Mouse (Mus musculus) forebrain, embryonic 15.5 days (tissue): ENCODE results near the gene Gm10401. TPM values are rescaled to one million over a fixed set of nuclear protein-coding genes. Genes with fewer than 3 reads are reported as not detected.

Experiments
- ATAC-seq: fragments of 200-750 bp; cut with Nextera tagmentation; replicated peaks from 2 replicates; pipeline ENCODE4 v1.8.0; 2017; ENCODE audit warnings: mild to moderate bottlenecking, moderate TSS enrichment, moderate library complexity
- H3K27ac ChIP-seq: fragments of 300-500 bp; sonication (generic); replicated peaks from 2 replicates; pipeline ENCODE4 v1.5.1; 2015; ENCODE audit warnings: mild to moderate bottlenecking, inconsistent platforms
- H3K27me3 ChIP-seq: fragments of 300-500 bp; sonication (generic); 2 replicates; pipeline ENCODE4 v1.6.1; 2015; ENCODE audit warnings: inconsistent platforms
- H3K36me3 ChIP-seq: fragments of 300-500 bp; sonication (generic); 2 replicates; pipeline ENCODE4 v1.6.1; 2015; ENCODE audit warnings: mild to moderate bottlenecking, inconsistent platforms
- H3K4me1 ChIP-seq: fragments of 300-500 bp; sonication (generic); 2 replicates; pipeline ENCODE4 v1.6.1; 2015; ENCODE audit warnings: inconsistent platforms
- H3K4me2 ChIP-seq: fragments of 300-500 bp; sonication (generic); replicated peaks from 2 replicates; pipeline ENCODE4 v1.6.1; 2015; ENCODE audit warnings: mild to moderate bottlenecking, inconsistent platforms
- H3K4me3 ChIP-seq: fragments of 300-500 bp; sonication (generic); 2 replicates; pipeline ENCODE4 v1.5.1; 2015; ENCODE audit warnings: mild to moderate bottlenecking, inconsistent platforms
- H3K9ac ChIP-seq: fragments of 300-500 bp; sonication (generic); replicated peaks from 2 replicates; pipeline ENCODE4 v1.6.1; 2015; ENCODE audit warnings: mild to moderate bottlenecking, inconsistent platforms
- H3K9me3 ChIP-seq: fragments of 300-500 bp; sonication (generic); 2 replicates; pipeline ENCODE4 v1.6.1; 2016; ENCODE audit warnings: inconsistent platforms
- WGBS: fragments of 180-500 bp; shearing (Covaris S2); methylation state at CpG from one replicate; pipeline ENCODE4 v1.1.7; 2015; ENCODE audit warnings: mixed read lengths; 5-methylcytosine and 5-hydroxymethylcytosine counted together
- polyA plus RNA-seq: library from polyadenylated mRNA; unstranded; fragments of >200 nt; fragmentation: Nextera tagmentation; extraction: Ambion mirVana; gene quantifications from 2 replicates; pipeline ENCODE4 v1.2.1, GENCODE M21; 2015

Gm10401 gene
- polyA plus RNA-seq, 1 experiment from 2014 or later, result 34.6 TPM

GRCm38 (mm10) chr5:115062566-115062965 lies 35.5 kb downstream of the Gm10401 start:
- H3K9ac ChIP-seq, result no peak overlapping the region
- no peak overlapping the region for H3K4me2 ChIP-seq
- H3K4me1 ChIP-seq, result no peaks in the 10 kb centered on the region
- ATAC-seq, result no peak
- H3K9me3 ChIP-seq, result no peaks in the 10 kb centered on the region
- peaks cover 11% of the 10 kb centered on the region; the same call in 1 of the 2 replicates for H3K36me3 ChIP-seq
- 76% methylated on average over 1 of the region's 1 CpGs for WGBS
- H3K27me3 ChIP-seq, result no peaks in the 10 kb centered on the region
- no peak overlapping the region for H3K27ac ChIP-seq
- H3K4me3 ChIP-seq, result no peak overlapping the region

- no peaks in the 10 kb centered on the region for H3K4me1 ChIP-seq
- no peaks in the 10 kb centered on the region for H3K9me3 ChIP-seq
- H3K27ac ChIP-seq, result no peak overlapping the region
- no peak overlapping the region for H3K9ac ChIP-seq
- 90% methylated on average over 3 of the region's 3 CpGs for WGBS
- no peak overlapping the region for H3K4me2 ChIP-seq
- H3K36me3 ChIP-seq, result peaks cover 11% of the 10 kb centered on the region; the same call in 1 of the 2 replicates
- H3K4me3 ChIP-seq, result no peak overlapping the region
- H3K27me3 ChIP-seq, result no peaks in the 10 kb centered on the region
- no peak for ATAC-seq
Observed at GRCm38 (mm10) chr5:115060977-115061376, 37.1 kb downstream of the Gm10401 start.

- Histone ChIP-seq H3K27ac (no peak overlapping the region), H3K4me3 (no peak overlapping the region), H3K9me3 (no peaks in the 10 kb centered on the region), H3K4me1 (peaks cover 3% of the 10 kb centered on the region; the same call in 1 of the 2 replicates), H3K9ac (no peak overlapping the region), H3K4me2 (no peak overlapping the region), H3K36me3 (peaks cover 11% of the 10 kb centered on the region; the same call in 1 of the 2 replicates), H3K27me3 (no peaks in the 10 kb centered on the region)
- WGBS, result 91% methylated on average over 8 of the region's 8 CpGs
- ATAC-seq, result no peak
Observed at GRCm38 (mm10) chr5:115060067-115060695, 37.9 kb downstream of the Gm10401 start.

- H3K36me3 ChIP-seq, result 0 out of 2 replicates have a peak, but pooled peaks cover 9% of the 10 kb centered on the region
- 90% methylated on average over 7 of the region's 7 CpGs for WGBS
- no peak overlapping the region for H3K9ac ChIP-seq
- no peak overlapping the region for H3K4me2 ChIP-seq
- H3K4me1 ChIP-seq, result peaks cover 9% of the 10 kb centered on the region
- H3K4me3 ChIP-seq, result no peak overlapping the region
- no peaks in the 10 kb centered on the region for H3K27me3 ChIP-seq
- no peak overlapping the region for H3K27ac ChIP-seq
- no peaks in the 10 kb centered on the region for H3K9me3 ChIP-seq
- no peak for ATAC-seq
Observed at GRCm38 (mm10) chr5:115058584-115059297, 39.4 kb downstream of the Gm10401 start.

GRCm38 (mm10) chr5:115057153-115057552 lies 40.9 kb downstream of the Gm10401 start:
- Histone ChIP-seq H3K27ac (no peak overlapping the region), H3K27me3 (no peaks in the 10 kb centered on the region), H3K4me1 (peaks cover 20% of the 10 kb centered on the region), H3K4me3 (no peak overlapping the region), H3K36me3 (no peaks in the 10 kb centered on the region), H3K9ac (no peak overlapping the region), H3K4me2 (no peak overlapping the region), H3K9me3 (no peaks in the 10 kb centered on the region)
- ATAC-seq, result no peak
- WGBS, result 99% methylated on average over 4 of the region's 4 CpGs

GRCm38 (mm10) chr5:115055418-115055817 lies 42.7 kb downstream of the Gm10401 start:
- Histone ChIP-seq H3K9ac (no peak overlapping the region), H3K4me2 (no peak overlapping the region), H3K4me3 (no peak overlapping the region), H3K27ac (no peak overlapping the region), H3K4me1 (peaks cover 25% of the 10 kb centered on the region), H3K36me3 (no peaks in the 10 kb centered on the region), H3K9me3 (no peaks in the 10 kb centered on the region), H3K27me3 (no peaks in the 10 kb centered on the region)
- ATAC-seq, result no peak
- WGBS, result 84% methylated on average over 6 of the region's 6 CpGs

- H3K27ac ChIP-seq, result no peak overlapping the region
- WGBS, result 92% methylated on average over 22 of the region's 22 CpGs
- peaks cover 25% of the 10 kb centered on the region for H3K4me1 ChIP-seq
- ATAC-seq, result no peak
- H3K9me3 ChIP-seq, result no peaks in the 10 kb centered on the region
- no peak overlapping the region for H3K4me3 ChIP-seq
- H3K4me2 ChIP-seq, result no peak overlapping the region
- H3K27me3 ChIP-seq, result no peaks in the 10 kb centered on the region
- H3K9ac ChIP-seq, result no peak overlapping the region
- no peaks in the 10 kb centered on the region for H3K36me3 ChIP-seq
Observed at GRCm38 (mm10) chr5:115053791-115054396, 44.2 kb downstream of the Gm10401 start.

GRCm38 (mm10) chr5:115052546-115052945 lies 45.5 kb downstream of the Gm10401 start:
- Histone ChIP-seq H3K27ac (peak overlapping the region; percentile 20), H3K4me1 (peaks cover 25% of the 10 kb centered on the region), H3K9me3 (no peaks in the 10 kb centered on the region), H3K4me2 (no peak overlapping the region), H3K36me3 (no peaks in the 10 kb centered on the region), H3K27me3 (no peaks in the 10 kb centered on the region), H3K4me3 (no peak overlapping the region), H3K9ac (no peak overlapping the region)
- ATAC-seq, result no peak; the same call in 1 of the 2 replicates
- WGBS, result 73% methylated on average over 8 of the region's 8 CpGs

- no peaks in the 10 kb centered on the region for H3K36me3 ChIP-seq
- no peaks in the 10 kb centered on the region for H3K27me3 ChIP-seq
- no peak overlapping the region for H3K4me3 ChIP-seq
- H3K9me3 ChIP-seq, result no peaks in the 10 kb centered on the region
- H3K4me1 ChIP-seq, result peaks cover 25% of the 10 kb centered on the region
- H3K4me2 ChIP-seq, result no peak overlapping the region
- no peak overlapping the region for H3K27ac ChIP-seq
- no peak overlapping the region for H3K9ac ChIP-seq
- no peak for ATAC-seq
- WGBS, result 87% methylated on average over 6 of the region's 6 CpGs
Observed at GRCm38 (mm10) chr5:115050776-115051175, 47.3 kb downstream of the Gm10401 start.

GRCm38 (mm10) chr5:115049692-115050091 lies 48.4 kb downstream of the Gm10401 start:
- no peak overlapping the region for H3K9ac ChIP-seq
- H3K36me3 ChIP-seq, result no peaks in the 10 kb centered on the region
- H3K4me3 ChIP-seq, result no peak overlapping the region
- WGBS, result 92% methylated on average over 6 of the region's 6 CpGs
- no peak for ATAC-seq
- no peaks in the 10 kb centered on the region for H3K9me3 ChIP-seq
- H3K4me2 ChIP-seq, result no peak overlapping the region
- H3K27me3 ChIP-seq, result no peaks in the 10 kb centered on the region
- H3K27ac ChIP-seq, result no peak overlapping the region
- H3K4me1 ChIP-seq, result peaks cover 24% of the 10 kb centered on the region
